Mouse (Mus musculus) lung, adult 2 months (tissue): Measurements from ENCODE around the gene Srsf3.

Experiments
- CTCF ChIP-seq: fragments of 200-500 bp; IDR thresholded peaks from 2 replicates; pipeline ENCODE4 v1.5.1; 2011; ENCODE audit warnings: mild to moderate bottlenecking, low read length, control low read depth; ENCODE audit not compliant: insufficient read depth
- POLR2A ChIP-seq: fragments of 200-500 bp; IDR thresholded peaks from 2 replicates; pipeline ENCODE4 v1.6.1; 2011; ENCODE audit warnings: low read depth, mild to moderate bottlenecking, control low read depth, low read length, borderline replicate concordance; ENCODE audit errors: extremely low read depth

DNA sequence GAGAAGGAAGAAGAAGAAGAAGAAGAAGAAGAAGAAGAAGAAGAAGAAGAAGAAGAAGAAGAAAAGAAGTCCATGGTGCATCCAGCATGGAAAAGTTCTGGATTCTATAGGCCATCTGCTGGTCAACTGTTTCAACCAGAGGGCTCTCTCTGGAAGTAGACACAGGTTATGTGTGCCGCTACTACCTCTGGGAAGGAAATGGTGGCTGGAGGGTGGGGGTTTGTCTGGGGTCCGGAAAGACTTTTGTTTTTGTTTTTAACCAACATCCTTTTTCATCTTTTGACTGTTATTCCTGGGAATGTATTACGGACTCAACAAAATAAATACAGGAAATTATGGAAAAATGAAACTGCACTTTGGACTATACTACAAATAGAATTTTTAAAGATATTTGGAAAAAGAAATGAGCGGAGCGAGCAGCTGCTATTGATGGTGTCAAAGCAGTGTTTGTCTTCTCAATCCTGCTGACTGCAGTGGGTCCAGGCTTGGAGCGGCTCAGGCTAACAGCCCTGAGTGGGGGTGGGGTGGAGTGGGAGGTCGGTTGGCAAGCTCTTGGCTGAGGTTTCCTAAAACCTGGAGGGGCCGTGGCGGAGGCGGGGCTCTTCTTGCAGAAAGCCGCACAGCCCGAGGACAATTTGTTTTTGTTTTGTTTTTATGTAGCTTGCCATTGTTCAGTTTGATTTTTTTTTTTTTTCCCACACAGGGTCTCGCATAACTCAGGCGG, 45.5 kb downstream of the Srsf3 start:
- TF ChIP-seq POLR2A (no peak; the same call in 1 of the 2 replicates), CTCF (no peak)
